Mouse (Mus musculus): ENCODE measurements at regions not wholly inside any gene's neighbourhood (a gene's known extent, or its start where the extent isn't known, plus 50 kb on each side); places are given as distances from the start of the nearest gene placed in this dataset.
"Not testable (repeated sequence)": the region's sequence is repeated elsewhere in the genome, so short reads cannot be mapped to it uniquely, and the experiment has no call there.

- DNase-seq (ENCODE audit: low spot score): no peak
These were observed 704.5 kb upstream of the Nr2f1 start for GRCm38 (mm10) chr13:78904102-78904501.

GRCm38 (mm10) chr13:78900693-78901092 is 701.1 kb upstream of the Nr2f1 start:
- no peak for DNase-seq (ENCODE audit: low spot score)

DNA sequence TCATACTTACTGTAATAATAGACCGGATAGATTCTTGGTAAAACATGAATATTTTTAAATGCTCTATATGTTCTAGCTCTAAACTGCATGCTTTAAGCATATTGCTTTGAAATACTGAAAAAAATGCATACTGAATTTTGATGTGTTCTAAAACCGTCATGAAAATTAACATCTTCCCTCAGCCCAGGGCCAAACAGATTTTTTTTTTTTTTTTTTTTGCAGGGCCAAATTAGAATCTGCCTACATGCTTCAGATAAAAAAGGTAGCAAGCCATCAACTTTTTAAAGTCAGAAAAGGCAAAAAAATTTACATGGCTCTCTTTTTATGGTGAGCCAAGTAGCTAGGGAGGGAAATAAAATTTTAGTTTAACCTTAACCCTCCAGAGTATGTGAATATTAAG is 692.7 kb upstream of the Nr2f1 start:
- no peak for DNase-seq (ENCODE audit: low spot score)

DNA sequence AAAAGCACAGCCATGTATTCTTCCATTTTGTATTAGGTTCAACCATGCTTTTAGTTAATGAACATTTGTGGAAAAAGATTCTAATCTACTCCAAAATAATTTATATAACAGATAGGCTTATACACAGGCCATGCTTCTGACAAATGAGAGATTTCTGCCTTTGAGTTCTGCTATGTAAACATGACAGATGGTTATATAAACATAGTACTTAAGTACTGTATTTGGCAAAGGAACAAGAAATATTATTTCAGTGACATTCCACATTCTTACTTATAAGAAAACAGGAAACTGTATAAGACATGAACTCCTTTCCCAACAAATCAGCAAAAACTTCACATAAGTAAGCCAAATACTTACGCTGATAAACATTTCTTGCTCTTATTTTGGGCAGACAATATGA is 683.5 kb upstream of the Nr2f1 start:
- no peak for DNase-seq (ENCODE audit: low spot score)

- DNase-seq (ENCODE audit: low spot score): no peak
These were observed 673.0 kb upstream of the Nr2f1 start for GRCm38 (mm10) chr13:78872582-78872981.

GRCm38 (mm10) chr13:78871976-78872375 is 672.4 kb upstream of the Nr2f1 start:
- peak; percentile 28 for DNase-seq (ENCODE audit: low spot score)

DNA sequence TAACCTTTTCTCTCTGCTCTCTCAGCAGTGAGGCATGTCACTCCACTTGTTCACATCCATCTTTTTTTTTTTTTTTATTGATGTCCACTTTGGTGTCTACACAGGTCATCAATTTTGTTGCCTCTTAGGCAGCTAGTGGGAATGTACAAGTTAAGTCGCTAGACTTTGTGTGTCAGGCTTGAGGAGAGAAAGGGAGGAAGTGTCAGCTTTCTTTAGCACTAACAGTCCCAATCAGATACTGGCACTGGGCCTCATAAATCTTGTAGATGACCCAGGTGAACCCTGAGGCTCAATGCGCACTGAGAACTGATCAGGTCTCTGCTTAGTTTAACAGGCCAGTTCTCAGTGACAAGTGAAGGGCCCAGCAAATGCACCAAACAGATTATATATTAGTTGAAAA is 671.7 kb upstream of the Nr2f1 start:
- peak; percentile 47 for DNase-seq (ENCODE audit: low spot score)

DNA sequence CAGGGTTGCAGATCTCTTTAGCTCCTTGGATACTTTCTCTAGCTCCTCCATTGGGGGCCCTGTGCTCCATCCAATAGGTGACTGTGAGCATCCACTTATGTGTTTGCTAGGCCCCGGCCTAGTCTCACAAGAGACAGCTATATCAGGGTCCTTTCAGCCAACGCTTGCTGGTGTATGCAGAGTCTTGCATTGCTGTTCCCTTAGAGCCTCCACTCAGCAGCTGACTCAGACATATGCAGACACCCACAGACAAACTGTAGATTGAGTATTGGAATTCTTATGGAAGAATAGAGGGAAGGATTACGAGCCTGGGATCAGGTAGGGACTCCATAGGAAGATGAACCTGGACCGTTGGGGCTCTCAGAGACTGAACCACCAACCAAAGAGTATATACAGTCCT is 624.8 kb upstream of the Nr2f1 start:
- not testable (repeated sequence) for DNase-seq (ENCODE audit: low spot score)

DNA sequence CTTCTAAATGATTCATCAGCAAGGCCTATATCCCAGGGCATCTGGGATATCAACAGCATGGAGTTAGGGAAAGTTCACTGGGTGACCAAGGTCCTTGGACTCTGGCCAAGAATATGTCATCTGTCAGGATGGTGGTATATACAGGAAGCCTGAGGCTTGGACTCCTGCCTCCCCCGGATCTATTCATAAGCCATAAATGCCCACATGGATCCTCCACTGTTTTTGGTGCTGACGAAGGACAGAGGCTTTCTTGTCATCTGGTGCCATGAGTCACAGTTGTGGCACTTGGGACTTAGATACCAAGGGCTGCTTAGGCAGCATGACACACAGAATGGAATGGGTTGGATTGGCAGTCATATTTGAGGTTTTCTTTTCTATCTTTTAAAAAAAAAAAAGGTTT is 610.1 kb upstream of the Nr2f1 start:
- DNase-seq (ENCODE audit: low spot score): no peak

GRCm38 (mm10) chr13:78802838-78803124 is 603.2 kb upstream of the Nr2f1 start:
- DNase-seq (ENCODE audit: low spot score): no peak

DNA sequence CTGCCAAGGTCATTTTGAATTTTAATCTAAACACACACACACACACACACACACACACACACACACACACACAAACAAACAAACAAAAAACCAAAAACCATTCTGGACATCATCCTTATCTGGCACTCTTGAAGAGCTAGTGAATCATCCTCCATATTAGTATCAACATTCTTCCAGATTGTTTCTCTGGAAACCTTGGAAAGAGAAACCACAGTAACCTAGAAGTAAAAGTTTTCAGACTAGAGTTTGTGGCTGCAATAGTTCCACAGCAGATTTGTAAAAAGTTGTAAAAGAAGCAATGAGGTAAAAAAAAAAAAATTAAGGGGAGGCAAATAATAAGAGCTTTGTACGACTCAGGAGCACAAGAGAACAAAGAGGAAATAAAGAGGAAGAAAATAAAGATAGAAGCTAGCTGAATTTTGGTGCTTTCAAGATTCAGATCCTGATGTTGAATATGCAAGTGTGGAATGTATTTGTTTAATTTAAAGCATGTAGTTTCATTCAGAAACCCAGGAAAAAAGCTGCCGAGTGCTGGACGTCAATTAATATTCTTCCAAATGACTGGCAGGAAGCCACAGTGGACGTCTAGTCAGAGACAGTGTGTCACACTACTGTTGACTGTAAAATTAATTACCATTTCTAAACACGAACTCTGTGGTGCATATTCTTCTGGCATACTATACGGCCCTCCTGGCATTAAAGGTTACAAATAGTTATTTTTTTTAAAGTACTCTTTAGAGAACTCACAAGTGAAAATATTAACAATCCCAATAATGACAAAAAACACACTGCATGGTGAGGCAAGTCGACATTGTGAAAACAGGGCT is 602.7 kb upstream of the Nr2f1 start:
- DNase-seq (ENCODE audit: low spot score): no peak

- no peak for DNase-seq (ENCODE audit: low spot score)
These were observed 600.1 kb upstream of the Nr2f1 start for GRCm38 (mm10) chr13:78799641-78800040.

- DNase-seq (ENCODE audit: low spot score): peak; percentile 41
These were observed 595.7 kb upstream of the Nr2f1 start for GRCm38 (mm10) chr13:78795228-78795627.

GRCm38 (mm10) chr13:78784285-78784684 is 584.7 kb upstream of the Nr2f1 start:
- peak; percentile 16 for DNase-seq (ENCODE audit: low spot score)

DNA sequence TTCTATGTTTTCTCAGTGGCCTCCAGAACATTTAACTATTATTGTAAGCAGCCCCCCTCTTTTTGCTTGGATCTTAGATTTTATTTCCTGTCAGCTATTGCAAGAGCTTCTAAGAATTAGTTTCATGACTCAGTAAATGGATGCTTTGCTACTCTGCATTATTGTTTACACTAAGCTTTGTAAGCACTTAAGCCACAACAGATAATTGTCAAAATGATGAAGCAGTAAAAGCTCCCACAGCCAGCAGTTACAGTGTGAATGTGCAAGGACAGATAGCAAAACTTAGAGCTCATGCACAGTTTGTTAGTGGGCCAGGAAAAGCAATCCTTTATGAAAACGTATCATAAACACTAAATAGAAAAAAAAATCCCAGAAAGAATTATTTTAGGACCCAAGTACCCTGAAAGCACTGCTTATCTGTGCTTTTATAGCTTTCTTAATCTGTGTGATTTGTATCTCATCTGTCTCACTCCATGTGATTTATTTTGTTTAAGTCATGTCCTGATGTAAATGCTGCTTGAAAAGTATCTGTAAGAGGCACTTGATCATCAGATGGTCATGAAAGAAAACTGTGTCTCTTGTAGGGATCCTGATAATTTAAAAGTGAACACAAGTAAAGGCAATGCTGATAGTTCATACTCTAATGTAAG is 584.2 kb upstream of the Nr2f1 start:
- no peak for DNase-seq (ENCODE audit: low spot score)

All from yolk sac, embryonic 10.5 days (tissue).